Mouse (Mus musculus): ENCODE data around the gene Pex6. TPM values are rescaled to one million over a fixed set of nuclear protein-coding genes. Genes with fewer than 3 reads are reported as not detected.

Gene Pex6
- polyA plus RNA-seq, 1 experiment from 2014 or later, result 22.6 TPM

- Histone ChIP-seq H3K36me3 (peaks cover 15% of the 10 kb centered on the region), H3K4me3 (replicated peaks) (peak overlapping the region; percentile 91), H3K4me1 (replicated peaks) (peaks cover 13% of the 10 kb centered on the region), H3K27me3 (replicated peaks) (no peaks in the 10 kb centered on the region), H3K9ac (peak overlapping the region; percentile 94), H3K4me2 (replicated peaks) (peak overlapping the region; percentile 70), H3K9me3 (no peaks in the 10 kb centered on the region), H3K27ac (peak overlapping the region; percentile 90)
- peak; percentile 29; the same call in 1 of the 2 replicates for ATAC-seq
- 4% methylated on average over 5 of the region's 5 CpGs for WGBS
Observed at GRCm38 (mm10) chr17:46772038-46772403, 60.8 kb downstream of the Pex6 start.

GRCm38 (mm10) chr17:46772404-46773277, 61.4 kb downstream of the Pex6 start, which contains the start of gene 2310039H08Rik:
Gene 2310039H08Rik, plus strand, starts transcription at chr17:46772635.
- Histone ChIP-seq H3K27ac (peak within 1 kb of the TSS; percentile 90), H3K9me3 (no peaks in the 10 kb centered on the region), H3K9ac (peak within 1 kb of the TSS; percentile 94), H3K4me2 (replicated peaks) (peak within 1 kb of the TSS; percentile 70), H3K27me3 (replicated peaks) (no peaks in the 10 kb centered on the region), H3K36me3 (peaks cover 20% of the 10 kb centered on the region), H3K4me3 (replicated peaks) (peak within 1 kb of the TSS; percentile 91), H3K4me1 (replicated peaks) (peaks cover 13% of the 10 kb centered on the region)
- under 1% methylated on average over 50 of the region's 50 CpGs for WGBS
- peak; percentile 92 for ATAC-seq

GRCm38 (mm10) chr17:46773278-46774130, 62.2 kb downstream of the Pex6 start:
- Histone ChIP-seq H3K9ac (peak overlapping the region; percentile 94), H3K4me1 (replicated peaks) (peaks cover 13% of the 10 kb centered on the region), H3K27me3 (replicated peaks) (no peaks in the 10 kb centered on the region), H3K36me3 (peaks cover 29% of the 10 kb centered on the region), H3K27ac (peak overlapping the region; percentile 90), H3K4me2 (replicated peaks) (peak overlapping the region; percentile 70), H3K9me3 (no peaks in the 10 kb centered on the region), H3K4me3 (replicated peaks) (peak overlapping the region; percentile 91)
- peak; percentile 42 for ATAC-seq
- WGBS, result 8% methylated on average over 20 of the region's 20 CpGs

GRCm38 (mm10) chr17:46774131-46774472, 62.8 kb downstream of the Pex6 start:
- 56% methylated on average over 2 of the region's 2 CpGs for WGBS
- Histone ChIP-seq H3K27ac (no peak overlapping the region; the same call in 1 of the 2 replicates), H3K27me3 (replicated peaks) (no peaks in the 10 kb centered on the region), H3K36me3 (peaks cover 35% of the 10 kb centered on the region), H3K4me1 (replicated peaks) (peaks cover 13% of the 10 kb centered on the region), H3K4me2 (replicated peaks) (peak overlapping the region; percentile 70), H3K9ac (no peak overlapping the region), H3K4me3 (replicated peaks) (peak overlapping the region; percentile 91; the same call in 1 of the 2 replicates), H3K9me3 (no peaks in the 10 kb centered on the region)
- ATAC-seq, result no peak

- ATAC-seq, result no peak
- no peak overlapping the region for H3K9ac ChIP-seq
- H3K4me2 ChIP-seq (replicated peaks), result no peak overlapping the region
- no peaks in the 10 kb centered on the region for H3K9me3 ChIP-seq
- H3K36me3 ChIP-seq, result peaks cover 43% of the 10 kb centered on the region
- H3K27ac ChIP-seq, result no peak overlapping the region
- H3K4me3 ChIP-seq (replicated peaks), result no peak overlapping the region
- H3K27me3 ChIP-seq (replicated peaks), result no peaks in the 10 kb centered on the region
- H3K4me1 ChIP-seq (replicated peaks), result peaks cover 13% of the 10 kb centered on the region
- WGBS, result 92% methylated on average over 9 of the region's 9 CpGs
Observed at GRCm38 (mm10) chr17:46775070-46775469, 63.8 kb downstream of the Pex6 start.

Other genes starting within 250 kb of the Pex6 start
- gene Ttbk1, start 223.8 kb upstream of the Pex6 start, polyA plus RNA-seq (2015; fragmentation: Nextera tagmentation; extraction: Ambion mirVana), result 0.24 and 0.26 TPM in 2 replicates
- gene Dnph1, start 214.8 kb upstream of the Pex6 start, polyA plus RNA-seq (2015; fragmentation: Nextera tagmentation; extraction: Ambion mirVana), result 48.7 and 48.9 TPM in 2 replicates
- gene Cul9, start 165.1 kb upstream of the Pex6 start, polyA plus RNA-seq (2015; fragmentation: Nextera tagmentation; extraction: Ambion mirVana), result 2.8 and 3.4 TPM in 2 replicates
- gene Srf, start 155.3 kb upstream of the Pex6 start, polyA plus RNA-seq (2015; fragmentation: Nextera tagmentation; extraction: Ambion mirVana), result 7.6 and 8.9 TPM in 2 replicates
- gene Ptk7, start 82.0 kb upstream of the Pex6 start, polyA plus RNA-seq (2015; fragmentation: Nextera tagmentation; extraction: Ambion mirVana), result 61.8 and 66.2 TPM in 2 replicates
- gene Klc4, start 65.4 kb upstream of the Pex6 start, polyA plus RNA-seq (2015; fragmentation: Nextera tagmentation; extraction: Ambion mirVana), result 64.6 and 73.2 TPM in 2 replicates
- 148 and 156 TPM in 2 replicates for gene Mrpl2, start 65.2 kb upstream of the Pex6 start, polyA plus RNA-seq (2015; fragmentation: Nextera tagmentation; extraction: Ambion mirVana)
- gene Cul7, start 61.1 kb upstream of the Pex6 start, polyA plus RNA-seq (2015; fragmentation: Nextera tagmentation; extraction: Ambion mirVana), result 41.1 and 45.7 TPM in 2 replicates
- 56.4 and 58.4 TPM in 2 replicates for gene Rrp36, start 37.1 kb upstream of the Pex6 start, polyA plus RNA-seq (2015; fragmentation: Nextera tagmentation; extraction: Ambion mirVana)
- gene Mea1, start 32.7 kb upstream of the Pex6 start, polyA plus RNA-seq (2015; fragmentation: Nextera tagmentation; extraction: Ambion mirVana), result 133 and 151 TPM in 2 replicates
- 104 and 107 TPM in 2 replicates for gene Klhdc3, start 30.5 kb upstream of the Pex6 start, polyA plus RNA-seq (2015; fragmentation: Nextera tagmentation; extraction: Ambion mirVana)
- 71.8 and 79.9 TPM in 2 replicates for gene Ppp2r5d, start 6.4 kb upstream of the Pex6 start, polyA plus RNA-seq (2015; fragmentation: Nextera tagmentation; extraction: Ambion mirVana)
- 3.2 and 9.0 TPM in 2 replicates for gene Gnmt, start 17.7 kb downstream of the Pex6 start, polyA plus RNA-seq (2015; fragmentation: Nextera tagmentation; extraction: Ambion mirVana)
- gene Cnpy3, start 40.8 kb downstream of the Pex6 start, polyA plus RNA-seq (2015; fragmentation: Nextera tagmentation; extraction: Ambion mirVana), result 73.9 and 74.9 TPM in 2 replicates
- 0.40 and 0.56 TPM in 2 replicates for gene Ptcra, start 52.2 kb downstream of the Pex6 start, polyA plus RNA-seq (2015; fragmentation: Nextera tagmentation; extraction: Ambion mirVana)
- gene 2310039H08Rik, start 61.2 kb downstream of the Pex6 start, polyA plus RNA-seq (2015; fragmentation: Nextera tagmentation; extraction: Ambion mirVana), result 81.1 and 96.9 TPM in 2 replicates
- gene Rpl7l1, start 71.2 kb downstream of the Pex6 start, polyA plus RNA-seq (2015; fragmentation: Nextera tagmentation; extraction: Ambion mirVana), result 149 and 167 TPM in 2 replicates
- 3.5 and 4.6 TPM in 2 replicates for gene Bicral, start 147.0 kb downstream of the Pex6 start, polyA plus RNA-seq (2015; fragmentation: Nextera tagmentation; extraction: Ambion mirVana)
- gene Tbcc, start 179.2 kb downstream of the Pex6 start, polyA plus RNA-seq (2015; fragmentation: Nextera tagmentation; extraction: Ambion mirVana), result 48.2 and 48.6 TPM in 2 replicates
- gene Prph2, start 199.0 kb downstream of the Pex6 start, polyA plus RNA-seq (2015; fragmentation: Nextera tagmentation; extraction: Ambion mirVana), result not detected in 2 replicates

All from intestine, embryonic 15.5 days (tissue).